Mouse (Mus musculus): ENCODE results near the gene Ccdc84. TPM values are rescaled to one million over a fixed set of nuclear protein-coding genes. Genes with fewer than 3 reads are reported as not detected.
"Not testable (repeated sequence)": the region's sequence is repeated elsewhere in the genome, so short reads cannot be mapped to it uniquely, and the experiment has no call there.

Gene Ccdc84
- polyA plus RNA-seq (2012) = 1.1 and 1.5 TPM in 2 replicates

DNA sequence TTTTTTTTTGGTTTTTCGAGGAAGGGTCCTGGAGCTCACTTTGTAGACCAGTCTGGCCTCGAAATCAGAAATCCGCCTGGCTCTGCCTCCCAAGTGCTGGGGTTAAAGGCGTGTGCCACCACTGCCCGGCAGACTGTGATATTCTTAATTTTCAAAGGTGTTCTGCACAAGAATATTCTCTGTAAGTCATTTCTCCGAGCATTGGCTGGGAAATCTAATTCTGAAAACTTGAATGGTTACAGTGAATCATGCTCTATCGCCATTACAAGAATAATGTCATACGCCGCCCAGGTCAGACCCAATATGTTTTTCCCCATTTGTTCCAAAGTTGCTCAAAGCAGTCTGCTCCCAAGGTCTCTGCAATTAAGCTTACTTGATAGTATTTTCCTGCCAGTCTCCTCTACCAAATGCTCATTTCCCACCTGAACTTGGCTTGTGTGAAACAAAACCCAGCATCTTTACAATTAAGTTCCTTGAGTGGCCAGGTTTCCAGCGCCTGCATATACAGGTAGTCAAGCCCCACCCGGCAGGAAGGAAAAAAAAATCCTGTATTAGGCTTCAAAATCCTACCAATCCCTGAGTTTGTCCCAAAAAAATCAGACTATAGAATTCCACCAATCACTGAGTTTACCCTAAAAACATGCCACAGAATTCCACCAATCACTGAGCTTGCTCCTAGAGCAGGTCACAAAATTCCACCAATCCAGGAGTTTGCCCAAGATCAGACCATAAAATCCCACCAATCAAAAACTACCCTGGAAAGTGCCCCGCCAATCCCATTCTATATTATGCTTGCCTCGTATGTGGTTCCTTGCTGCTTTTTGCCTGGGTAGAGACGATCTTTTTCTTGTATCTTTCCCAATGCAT, at the start of gene Ccdc84:
Ccdc84 (minus strand) TSS at position 51 of the 867 bp plus-strand sequence.
- H3K36me3 ChIP-seq (ENCODE audit: control insufficient read depth) = peaks cover 25% of the 10 kb centered on the region
- TF ChIP-seq TAL1 (IDR thresholded peaks at IDR 0.05; ENCODE audit: low read length) (no peak), GATA1 (IDR thresholded peaks at IDR 0.05; ENCODE audit: low read length) (no peak)
- peak within 1 kb of the TSS; percentile 78 for H3K4me3 ChIP-seq (replicated peaks)

DNA sequence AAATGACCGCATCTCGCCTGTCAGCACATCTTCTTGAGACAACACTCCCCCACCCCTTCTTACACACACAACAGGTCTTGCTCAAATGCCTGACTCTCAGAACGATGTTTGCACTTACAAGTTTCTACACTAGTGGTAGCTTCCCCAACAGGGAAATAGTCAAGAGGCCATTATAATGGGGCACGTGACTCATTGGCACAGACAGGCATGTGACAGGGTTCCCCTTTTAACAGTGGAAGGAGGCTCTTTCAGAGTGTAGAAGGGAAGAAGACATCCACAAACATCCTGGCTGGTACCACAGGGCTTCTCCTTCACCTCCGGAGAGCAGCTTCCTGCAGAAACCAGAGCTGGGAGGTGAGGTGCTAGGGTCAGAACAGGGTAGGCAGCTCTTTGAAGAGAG, 43.6 kb upstream of the Ccdc84 start:
- TF ChIP-seq GATA1 (IDR thresholded peaks at IDR 0.05; ENCODE audit: low read length) (no peak), TAL1 (IDR thresholded peaks at IDR 0.05; ENCODE audit: low read length) (no peak)
- Histone ChIP-seq H3K4me1 (ENCODE audit: control insufficient read depth) (no peaks in the 10 kb centered on the region), H3K36me3 (ENCODE audit: control insufficient read depth) (no peaks in the 10 kb centered on the region), H3K27me3 (ENCODE audit: control insufficient read depth) (peaks cover 11% of the 10 kb centered on the region), H3K4me3 (replicated peaks) (no peak overlapping the region), H3K9me3 (ENCODE audit: control insufficient read depth, low read length) (no peaks in the 10 kb centered on the region)

More for the DNA sequence above, at the start of gene Ccdc84:
- Histone ChIP-seq H3K4me1 (ENCODE audit: control insufficient read depth) (peaks cover 31% of the 10 kb centered on the region), H3K9me3 (ENCODE audit: control insufficient read depth, low read length) (no peaks in the 10 kb centered on the region), H3K27me3 (ENCODE audit: control insufficient read depth) (no peaks in the 10 kb centered on the region)

GRCm38 (mm10) chr9:44457035-44457742, 38.8 kb upstream of the Ccdc84 start:
- Histone ChIP-seq H3K9me3 (ENCODE audit: control insufficient read depth, low read length) (no peaks in the 10 kb centered on the region), H3K4me1 (ENCODE audit: control insufficient read depth) (no peaks in the 10 kb centered on the region; the same call in 1 of the 2 replicates), H3K4me3 (replicated peaks) (no peak overlapping the region), H3K27me3 (ENCODE audit: control insufficient read depth) (peaks cover 48% of the 10 kb centered on the region), H3K36me3 (ENCODE audit: control insufficient read depth) (no peaks in the 10 kb centered on the region)
- TF ChIP-seq GATA1 (IDR thresholded peaks at IDR 0.05; ENCODE audit: low read length) (no peak), TAL1 (IDR thresholded peaks at IDR 0.05; ENCODE audit: low read length) (no peak)

- no peak for TF ChIP-seq GATA1 (IDR thresholded peaks at IDR 0.05; ENCODE audit: low read length)
- no peak for TF ChIP-seq TAL1 (IDR thresholded peaks at IDR 0.05; ENCODE audit: low read length)
- peaks cover 48% of the 10 kb centered on the region for H3K27me3 ChIP-seq (ENCODE audit: control insufficient read depth)
- H3K4me3 ChIP-seq (replicated peaks) = no peak within 1 kb of the TSS
- H3K9me3 ChIP-seq (ENCODE audit: control insufficient read depth, low read length) = no peaks in the 10 kb centered on the region
- H3K36me3 ChIP-seq (ENCODE audit: control insufficient read depth) = no peaks in the 10 kb centered on the region
- no peaks in the 10 kb centered on the region; the same call in 1 of the 2 replicates for H3K4me1 ChIP-seq (ENCODE audit: control insufficient read depth)
These were observed 36.5 kb upstream of the Ccdc84 start, which contains the start of gene Upk2 for GRCm38 (mm10) chr9:44454891-44455220. Gene Upk2, minus strand, starts transcription at chr9:44454976.

- Histone ChIP-seq H3K27me3 (ENCODE audit: control insufficient read depth) (peaks cover 48% of the 10 kb centered on the region), H3K36me3 (ENCODE audit: control insufficient read depth) (no peaks in the 10 kb centered on the region), H3K4me3 (replicated peaks) (no peak overlapping the region), H3K9me3 (ENCODE audit: control insufficient read depth, low read length) (no peaks in the 10 kb centered on the region), H3K4me1 (ENCODE audit: control insufficient read depth) (no peaks in the 10 kb centered on the region; the same call in 1 of the 2 replicates)
- TF ChIP-seq TAL1 (IDR thresholded peaks at IDR 0.05; ENCODE audit: low read length) (no peak), GATA1 (IDR thresholded peaks at IDR 0.05; ENCODE audit: low read length) (no peak)
These were observed 35.9 kb upstream of the Ccdc84 start for GRCm38 (mm10) chr9:44454132-44454890.

DNA sequence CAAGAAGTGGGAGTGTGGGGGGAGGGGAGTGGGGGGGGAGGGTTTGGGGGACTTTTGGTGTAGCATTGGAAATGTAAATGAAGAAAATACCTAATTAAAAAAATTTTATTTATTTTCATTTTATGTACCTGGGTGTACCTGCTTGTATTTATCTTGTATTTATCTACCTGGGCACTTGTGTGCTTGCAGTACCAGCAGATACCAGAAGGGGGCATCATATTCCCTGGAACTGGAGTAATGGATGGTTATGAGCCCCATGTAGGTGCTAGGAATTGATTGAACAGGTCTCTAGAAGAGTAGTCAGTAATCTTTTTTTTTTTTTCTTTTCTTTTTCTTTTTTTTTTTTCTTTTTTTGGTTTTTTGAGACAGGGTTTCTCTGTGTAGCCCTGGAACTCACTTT, 32.0 kb upstream of the Ccdc84 start:
- no peak for TF ChIP-seq TAL1 (IDR thresholded peaks at IDR 0.05; ENCODE audit: low read length)
- TF ChIP-seq GATA1 (IDR thresholded peaks at IDR 0.05; ENCODE audit: low read length) = no peak
- no peaks in the 10 kb centered on the region for H3K36me3 ChIP-seq (ENCODE audit: control insufficient read depth)
- peaks cover 26% of the 10 kb centered on the region for H3K27me3 ChIP-seq (ENCODE audit: control insufficient read depth)
- H3K9me3 ChIP-seq (ENCODE audit: control insufficient read depth, low read length) = no peaks in the 10 kb centered on the region
- H3K4me1 ChIP-seq (ENCODE audit: control insufficient read depth) = no peaks in the 10 kb centered on the region; the same call in 1 of the 2 replicates
- H3K4me3 ChIP-seq (replicated peaks) = no peak overlapping the region

DNA sequence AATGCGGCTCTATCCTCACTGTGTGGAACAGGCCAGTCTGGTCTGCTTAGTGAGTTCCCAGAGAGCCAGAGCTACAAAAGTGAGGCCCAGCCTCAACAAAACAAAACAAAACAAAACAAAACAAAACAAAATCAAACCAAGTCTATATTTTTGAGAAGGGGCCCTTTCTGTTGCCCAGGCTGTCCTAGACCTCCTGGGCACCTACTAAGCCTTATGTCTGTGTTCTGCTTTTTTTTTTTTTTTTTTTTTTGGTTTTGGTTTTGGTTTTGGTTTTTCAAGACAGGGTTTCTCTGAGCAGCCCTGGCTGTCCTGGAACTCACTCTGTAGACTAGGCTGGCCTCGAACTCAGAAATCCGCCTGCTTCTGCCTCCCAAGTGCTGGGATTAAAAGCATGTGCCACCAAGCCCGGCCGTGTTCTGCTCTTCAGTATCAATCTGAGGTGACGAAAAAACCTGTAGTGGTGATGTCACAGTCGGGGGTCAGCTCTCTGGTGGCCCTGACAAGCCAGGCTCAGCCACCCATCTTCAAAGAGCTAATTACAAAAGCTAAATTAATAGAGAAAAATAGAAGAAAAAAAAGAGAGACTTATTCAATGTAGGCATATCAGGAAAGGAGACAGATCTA, 26.1 kb upstream of the Ccdc84 start:
- not testable (repeated sequence) for H3K9me3 ChIP-seq (ENCODE audit: control insufficient read depth, low read length); H3K27me3 ChIP-seq (ENCODE audit: control insufficient read depth); H3K4me1 ChIP-seq (ENCODE audit: control insufficient read depth); H3K4me3 ChIP-seq (replicated peaks); H3K36me3 ChIP-seq (ENCODE audit: control insufficient read depth)

DNA sequence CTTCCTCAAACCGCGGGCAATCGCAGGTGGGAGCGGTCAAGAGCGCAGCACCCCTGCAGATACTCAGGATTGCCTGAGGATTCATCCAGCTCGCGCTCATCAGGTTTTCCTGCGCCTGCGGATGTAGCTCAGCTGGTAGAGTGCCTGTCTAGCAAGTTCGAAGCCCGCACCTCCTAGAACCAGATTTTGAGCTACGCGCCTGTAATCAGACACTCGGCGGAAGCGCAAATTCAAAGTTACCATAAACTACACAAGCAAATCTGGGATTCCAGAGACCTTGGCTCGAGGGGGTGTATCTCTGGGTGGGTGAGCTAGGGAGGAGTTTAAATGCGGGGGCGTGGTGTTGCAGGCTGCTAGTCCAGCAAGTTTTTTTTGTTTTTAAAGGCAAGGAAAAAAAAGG, 22.6 kb upstream of the Ccdc84 start, which contains the start of gene Foxr1:
Foxr1 (minus strand) TSS at position 176 of the 400 bp plus-strand sequence.
- Histone ChIP-seq H3K4me1 (ENCODE audit: control insufficient read depth) (no peaks in the 10 kb centered on the region), H3K36me3 (ENCODE audit: control insufficient read depth) (no peaks in the 10 kb centered on the region), H3K9me3 (ENCODE audit: control insufficient read depth, low read length) (no peaks in the 10 kb centered on the region), H3K27me3 (ENCODE audit: control insufficient read depth) (no peaks in the 10 kb centered on the region), H3K4me3 (replicated peaks) (no peak within 1 kb of the TSS)
- TF ChIP-seq TAL1 (IDR thresholded peaks at IDR 0.05; ENCODE audit: low read length) (no peak), GATA1 (IDR thresholded peaks at IDR 0.05; ENCODE audit: low read length) (no peak)

Measured in erythroblast, embryonic 14.5 days (primary cell).